Mouse (Mus musculus) hindbrain, embryonic 16.5 days (tissue): ENCODE data around the gene Pdhx. TPM values are rescaled to one million over a fixed set of nuclear protein-coding genes. Genes with fewer than 3 reads are reported as not detected.
A peak's percentile ranks its signal among the peaks of the same experiment; 100 is the strongest.

Experiments
- ATAC-seq: fragments of 200-750 bp; cut with Nextera tagmentation; 2 replicates; pipeline ENCODE4 v1.8.0; 2017; ENCODE audit warnings: moderate TSS enrichment, moderate library complexity
- H3K27ac ChIP-seq: fragments of 300-500 bp; sonication (generic); 2 replicates; pipeline ENCODE4 v1.5.1; 2014; ENCODE audit warnings: low read depth, mild to moderate bottlenecking, control low read depth, low read length, moderate library complexity
- H3K27me3 ChIP-seq: fragments of 300-500 bp; sonication (generic); replicated peaks from 2 replicates; pipeline ENCODE4 v1.6.1; 2014; ENCODE audit warnings: low read length; ENCODE audit not compliant: control insufficient read depth, insufficient read depth
- H3K36me3 ChIP-seq: fragments of 300-500 bp; sonication (generic); 2 replicates; pipeline ENCODE4 v1.6.1; 2014; ENCODE audit warnings: mild to moderate bottlenecking, low read length, moderate library complexity, mixed read lengths; ENCODE audit not compliant: control insufficient read depth, insufficient read depth
- H3K4me1 ChIP-seq: fragments of 300-500 bp; sonication (generic); 2 replicates; pipeline ENCODE4 v1.6.1; 2014; ENCODE audit warnings: low read depth, low read length; ENCODE audit not compliant: control insufficient read depth, insufficient read depth
- H3K4me2 ChIP-seq: fragments of 300-500 bp; sonication (generic); 2 replicates; pipeline ENCODE4 v1.6.1; 2014; ENCODE audit warnings: mild to moderate bottlenecking, low read length, control low read depth, moderate library complexity
- H3K4me3 ChIP-seq: fragments of 300-500 bp; sonication (generic); 2 replicates; pipeline ENCODE4 v1.5.1; 2014; ENCODE audit warnings: mild to moderate bottlenecking, low read length, control low read depth, moderate library complexity
- H3K9ac ChIP-seq: fragments of 300-500 bp; sonication (generic); 2 replicates; pipeline ENCODE4 v1.6.1; 2014; ENCODE audit warnings: low read depth, mild to moderate bottlenecking, control low read depth, low read length, moderate library complexity
- H3K9me3 ChIP-seq: fragments of 300-500 bp; sonication (generic); 2 replicates; pipeline ENCODE4 v1.6.1; 2014; ENCODE audit warnings: mild to moderate bottlenecking, low read length, moderate library complexity; ENCODE audit not compliant: control insufficient read depth
- WGBS: fragments of 180-500 bp; shearing (Covaris S2); extraction: QIAGEN DNeasy Blood & Tissue Kit; methylation state at CpG from one replicate; pipeline ENCODE4 v1.1.7; 2014; 5-methylcytosine and 5-hydroxymethylcytosine counted together
- polyA plus RNA-seq: library from polyadenylated mRNA; unstranded; fragments of >200 nt; fragmentation: Nextera tagmentation; extraction: Ambion mirVana; gene quantifications from 2 replicates; pipeline ENCODE4 v1.2.1, GENCODE M21; 2015

Gene Pdhx
- polyA plus RNA-seq, 1 experiment from 2014 or later: 78.3 TPM

DNA sequence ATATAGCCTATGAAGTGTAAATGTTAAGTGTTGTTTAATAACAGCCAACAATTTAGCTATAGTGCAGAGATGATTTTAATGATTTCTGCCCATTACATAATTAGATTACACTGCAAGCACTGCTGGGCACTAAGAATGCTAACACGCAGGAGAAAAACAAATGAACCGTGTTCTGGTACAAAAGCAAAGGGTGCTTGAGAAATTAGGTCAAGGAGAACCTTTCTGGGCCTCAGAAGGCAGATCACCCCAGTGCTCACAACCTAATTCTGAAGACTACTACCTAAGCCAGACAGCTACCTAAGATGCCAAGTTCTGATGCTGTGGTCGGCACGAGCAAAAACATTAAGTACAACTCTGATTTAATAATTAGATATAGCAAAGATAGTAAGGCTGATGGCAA is 35.5 kb downstream of the Pdhx start:
- H3K27ac ChIP-seq: no peak overlapping the region
- no peak overlapping the region for H3K9ac ChIP-seq
- WGBS: 70% methylated on average over 4 of the region's 4 CpGs
- no peaks in the 10 kb centered on the region for H3K27me3 ChIP-seq
- H3K36me3 ChIP-seq: peaks cover 2% of the 10 kb centered on the region; the same call in 1 of the 2 replicates
- H3K4me2 ChIP-seq: no peak overlapping the region
- no peak overlapping the region for H3K4me3 ChIP-seq
- no peak for ATAC-seq
- no peaks in the 10 kb centered on the region for H3K9me3 ChIP-seq
- no peaks in the 10 kb centered on the region for H3K4me1 ChIP-seq

DNA sequence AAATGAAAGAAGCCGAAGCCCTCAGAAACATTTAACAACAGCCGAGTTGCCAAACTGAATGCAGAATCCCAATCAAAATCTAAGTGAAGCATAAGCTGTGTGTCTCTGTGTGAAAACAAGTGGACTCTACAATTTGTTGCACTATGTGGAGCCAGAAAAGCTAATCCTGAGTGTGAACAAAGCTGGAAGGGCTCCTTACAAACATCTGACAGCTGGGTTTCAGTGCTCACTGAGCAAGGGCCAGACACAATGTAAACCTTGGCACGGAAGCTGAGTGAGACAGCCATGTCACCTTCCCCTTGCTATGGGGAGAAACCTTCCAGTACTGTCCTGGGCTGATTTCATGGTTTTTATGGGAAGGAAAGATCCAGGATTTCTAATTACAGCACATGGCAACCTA is 50.6 kb downstream of the Pdhx start:
- ATAC-seq: peak; percentile 44; the same call in 1 of the 2 replicates
- 62% methylated on average over 3 of the region's 3 CpGs for WGBS
- Histone ChIP-seq H3K4me2 (no peak overlapping the region), H3K9ac (no peak overlapping the region), H3K36me3 (peaks cover 2% of the 10 kb centered on the region), H3K4me1 (0 out of 2 replicates have a peak, but pooled peaks cover 2% of the 10 kb centered on the region), H3K27ac (no peak overlapping the region), H3K4me3 (no peak overlapping the region), H3K9me3 (no peaks in the 10 kb centered on the region), H3K27me3 (no peaks in the 10 kb centered on the region)

DNA sequence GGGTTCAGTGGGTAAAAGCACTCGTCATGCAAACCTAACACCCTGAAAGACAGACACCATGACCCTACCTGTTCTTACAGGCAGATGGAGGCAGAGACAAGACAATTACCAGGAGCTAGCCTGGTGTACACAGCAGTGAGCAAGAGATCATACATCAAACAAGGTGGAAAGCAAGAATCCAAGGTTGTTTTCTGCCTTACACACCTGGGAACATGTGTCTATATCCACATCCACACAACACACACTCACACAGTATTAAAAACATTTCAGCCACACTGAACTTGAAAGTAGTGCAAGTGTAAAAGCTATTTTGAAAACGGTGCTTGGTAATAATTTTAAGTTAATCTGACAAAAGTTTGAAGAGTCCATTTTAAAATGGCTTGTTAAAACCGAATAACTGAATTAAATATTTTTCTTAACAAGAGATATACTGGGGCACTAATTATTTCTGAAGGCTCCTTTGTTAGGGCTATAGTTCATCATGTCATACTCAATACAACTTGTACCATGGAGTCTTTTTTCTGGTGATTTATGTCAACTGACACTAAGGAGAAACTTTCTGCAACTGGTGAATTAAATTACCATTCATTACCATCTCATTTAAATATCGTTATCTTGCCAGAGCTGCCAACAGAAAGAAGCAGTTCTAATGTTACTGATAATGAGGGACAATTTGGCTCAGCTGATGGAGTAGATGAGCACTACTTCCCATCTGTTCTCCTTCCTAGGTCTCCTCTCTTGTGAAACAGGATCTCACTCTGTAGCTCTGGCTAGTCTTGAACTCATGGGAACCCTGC is 52.9 kb downstream of the Pdhx start:
- H3K4me1 ChIP-seq: 0 out of 2 replicates have a peak, but pooled peaks cover 2% of the 10 kb centered on the region
- peak; percentile 49; the same call in 1 of the 2 replicates for ATAC-seq
- no peak overlapping the region for H3K4me2 ChIP-seq
- H3K27ac ChIP-seq: no peak overlapping the region
- no peaks in the 10 kb centered on the region; the same call in 1 of the 2 replicates for H3K36me3 ChIP-seq
- H3K4me3 ChIP-seq: no peak overlapping the region
- H3K9ac ChIP-seq: no peak overlapping the region
- no peaks in the 10 kb centered on the region for H3K27me3 ChIP-seq
- WGBS: 38% methylated on average over 4 of the region's 4 CpGs
- no peaks in the 10 kb centered on the region for H3K9me3 ChIP-seq

DNA sequence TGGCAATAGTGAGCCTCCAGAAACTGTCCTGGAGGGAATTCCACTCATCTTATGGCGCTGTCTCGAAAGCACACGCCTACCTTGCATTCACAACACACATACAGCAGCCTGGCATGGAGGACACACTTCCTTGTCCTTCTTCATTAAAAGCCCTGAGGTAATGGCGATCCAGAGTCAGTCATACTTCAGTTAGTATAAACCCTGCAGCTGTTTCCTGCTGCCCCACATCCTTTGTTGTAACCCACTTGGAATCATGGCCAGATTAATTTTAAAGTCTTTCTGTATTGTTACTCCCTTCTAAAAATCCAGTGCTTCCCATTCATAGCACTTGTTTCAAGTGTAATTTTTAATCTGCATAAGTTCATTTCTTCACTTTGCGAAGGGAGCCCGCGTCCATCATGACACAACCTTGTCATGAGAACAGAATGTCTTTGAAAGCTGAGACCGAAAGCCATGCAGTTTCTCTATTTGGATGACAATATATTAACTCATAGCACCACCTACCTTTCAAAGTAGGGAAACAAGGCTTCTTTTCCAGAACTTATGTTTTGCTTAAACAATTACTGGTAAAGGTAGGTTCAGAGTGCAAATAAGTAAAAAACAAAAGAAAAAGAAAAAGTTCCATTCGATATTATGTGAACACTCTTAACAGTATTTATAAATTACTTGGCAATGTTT is 54.4 kb downstream of the Pdhx start:
- 0 out of 2 replicates have a peak, but pooled peaks cover 2% of the 10 kb centered on the region for H3K4me1 ChIP-seq
- no peak overlapping the region for H3K4me3 ChIP-seq
- ATAC-seq: no peak
- no peak overlapping the region for H3K4me2 ChIP-seq
- H3K27me3 ChIP-seq: no peaks in the 10 kb centered on the region
- no peak overlapping the region for H3K27ac ChIP-seq
- no peak overlapping the region for H3K9ac ChIP-seq
- no peaks in the 10 kb centered on the region for H3K9me3 ChIP-seq
- no peaks in the 10 kb centered on the region; the same call in 1 of the 2 replicates for H3K36me3 ChIP-seq
- 66% methylated on average over 9 of the region's 9 CpGs for WGBS

DNA sequence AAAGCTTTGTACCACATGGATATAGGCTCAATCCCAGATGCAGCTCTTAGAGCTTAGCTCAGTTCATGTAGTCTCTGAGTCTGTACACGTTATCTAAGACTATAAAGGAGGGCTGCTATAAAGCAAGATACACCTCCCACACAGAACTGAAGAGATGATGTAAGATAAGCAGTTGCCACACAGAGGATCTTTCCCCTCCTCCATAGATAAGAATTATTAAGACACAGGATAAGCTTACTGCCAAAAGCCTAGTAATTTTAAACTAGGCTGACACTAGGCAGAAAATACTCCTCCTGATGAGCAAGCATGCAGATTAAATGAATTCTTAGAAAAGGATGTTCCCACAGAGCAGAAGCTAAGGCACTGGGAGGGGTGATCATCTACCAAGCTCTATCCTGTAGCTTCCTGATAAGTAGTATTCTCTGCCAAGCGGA is 55.9 kb downstream of the Pdhx start:
- WGBS: 91% methylated on average over 2 of the region's 2 CpGs
- no peaks in the 10 kb centered on the region for H3K27me3 ChIP-seq
- H3K4me1 ChIP-seq: 0 out of 2 replicates have a peak, but pooled peaks cover 2% of the 10 kb centered on the region
- H3K4me2 ChIP-seq: no peak overlapping the region
- no peak overlapping the region for H3K4me3 ChIP-seq
- no peak for ATAC-seq
- H3K9me3 ChIP-seq: no peaks in the 10 kb centered on the region
- no peaks in the 10 kb centered on the region; the same call in 1 of the 2 replicates for H3K36me3 ChIP-seq
- H3K9ac ChIP-seq: no peak overlapping the region
- no peak overlapping the region for H3K27ac ChIP-seq

DNA sequence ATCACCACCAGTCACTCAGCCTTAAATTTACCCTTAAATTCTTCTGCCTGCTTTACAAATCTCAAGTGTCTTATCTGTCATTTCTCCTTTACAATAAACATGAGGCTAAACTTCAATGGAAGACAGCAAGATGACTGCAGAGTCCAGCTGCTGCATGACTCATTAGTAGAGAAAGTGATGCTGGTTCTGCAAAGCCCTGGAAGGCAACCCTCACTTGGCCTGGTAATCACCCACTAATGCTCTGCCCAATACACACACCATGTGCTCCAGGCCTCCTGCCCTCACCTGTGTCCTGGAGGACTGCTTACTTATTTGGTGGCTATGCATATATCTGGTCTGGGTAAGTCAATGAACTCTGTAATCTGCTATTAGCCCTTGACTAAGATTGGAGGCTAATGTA is 57.2 kb downstream of the Pdhx start:
- no peak overlapping the region for H3K4me3 ChIP-seq
- H3K9me3 ChIP-seq: no peaks in the 10 kb centered on the region
- no peak for ATAC-seq
- no peaks in the 10 kb centered on the region for H3K27me3 ChIP-seq
- H3K4me2 ChIP-seq: no peak overlapping the region
- no peaks in the 10 kb centered on the region for H3K36me3 ChIP-seq
- no peak overlapping the region for H3K9ac ChIP-seq
- no peak overlapping the region for H3K27ac ChIP-seq
- H3K4me1 ChIP-seq: 0 out of 2 replicates have a peak, but pooled peaks cover 2% of the 10 kb centered on the region

DNA sequence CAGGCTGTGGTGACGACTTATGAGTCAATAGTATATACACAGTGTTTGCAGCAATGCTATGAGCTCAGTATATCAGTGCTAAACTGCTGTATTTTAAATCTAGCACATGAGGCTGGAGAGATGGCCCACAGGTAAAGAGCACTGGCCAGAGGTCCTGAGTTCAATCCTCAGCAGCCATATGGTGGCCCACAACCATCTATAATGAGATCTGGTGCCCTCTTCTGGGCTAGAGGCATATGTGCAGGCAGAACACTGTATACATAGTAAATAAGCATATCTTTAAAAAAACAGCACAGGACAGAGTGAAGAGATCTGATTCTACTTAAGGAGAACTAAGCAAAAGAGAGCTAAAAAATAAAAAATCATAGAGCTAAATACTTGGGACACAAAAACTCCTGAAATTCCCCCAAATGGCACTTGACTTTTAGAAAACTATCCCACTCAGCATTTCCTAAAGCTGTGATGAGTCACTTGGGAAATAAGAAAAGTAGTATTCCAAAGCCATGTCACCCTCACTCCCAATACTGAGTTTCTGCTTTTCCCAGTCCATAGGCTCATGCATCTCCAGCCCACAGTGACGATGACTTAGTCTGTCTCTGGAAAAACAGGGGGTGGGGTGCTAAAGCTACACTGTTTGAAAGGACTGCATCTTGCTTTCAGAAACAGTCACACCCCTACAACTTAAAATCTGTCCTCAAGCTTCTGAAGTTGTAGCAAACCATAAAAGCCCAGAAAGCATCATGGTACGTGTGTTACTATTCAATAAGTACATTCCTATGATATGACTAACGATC is 60.3 kb downstream of the Pdhx start:
- Histone ChIP-seq H3K27me3 (no peaks in the 10 kb centered on the region), H3K4me3 (no peak overlapping the region), H3K9me3 (no peaks in the 10 kb centered on the region), H3K27ac (no peak overlapping the region), H3K9ac (no peak overlapping the region), H3K4me1 (no peaks in the 10 kb centered on the region), H3K4me2 (no peak overlapping the region), H3K36me3 (no peaks in the 10 kb centered on the region)
- WGBS: 91% methylated on average over 4 of the region's 4 CpGs
- no peak for ATAC-seq

DNA sequence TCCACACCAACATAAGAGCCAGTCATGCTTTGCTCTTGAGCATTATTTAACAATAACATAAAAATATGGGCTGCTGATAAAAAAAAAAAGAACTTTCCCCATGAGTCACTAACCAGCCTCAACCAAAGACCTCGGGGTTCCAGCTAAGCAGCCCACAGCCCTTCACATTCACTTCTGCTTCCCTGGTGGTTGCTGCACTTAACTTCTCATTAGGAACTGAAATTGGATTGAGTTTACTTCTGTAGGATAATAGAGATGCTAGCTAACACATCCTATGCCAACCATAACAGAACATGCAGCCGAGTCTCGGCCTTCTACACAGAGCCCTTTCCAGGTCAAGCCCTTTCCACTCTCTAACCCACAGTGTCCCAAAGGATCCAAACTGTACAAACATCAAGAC is 65.1 kb downstream of the Pdhx start:
- Histone ChIP-seq H3K4me3 (no peak overlapping the region), H3K27me3 (no peaks in the 10 kb centered on the region), H3K9me3 (no peaks in the 10 kb centered on the region), H3K4me1 (no peaks in the 10 kb centered on the region), H3K36me3 (no peaks in the 10 kb centered on the region), H3K27ac (no peak overlapping the region), H3K9ac (no peak overlapping the region), H3K4me2 (no peak overlapping the region)
- ATAC-seq: no peak
- WGBS: 91% methylated on average over 3 of the region's 3 CpGs

DNA sequence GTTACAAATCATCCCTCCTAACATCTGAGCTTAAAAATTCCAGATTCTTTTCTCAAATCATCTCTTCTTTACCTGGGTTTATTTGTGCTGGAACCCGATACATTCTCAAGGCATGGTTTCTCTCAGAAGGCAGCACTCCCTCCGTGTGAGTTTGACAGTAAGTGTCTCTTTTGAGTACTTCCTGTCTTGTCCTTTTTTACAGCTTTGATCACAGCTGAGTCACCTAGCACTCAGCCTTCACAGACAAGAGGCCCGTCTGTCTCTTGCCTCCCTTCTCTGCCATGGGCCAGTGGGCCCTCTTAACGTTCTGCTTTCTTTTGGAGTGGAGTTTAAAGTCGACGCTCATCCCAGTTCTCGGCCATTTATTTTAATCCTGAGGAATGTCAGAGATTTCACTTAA is 68.7 kb downstream of the Pdhx start:
- WGBS: 72% methylated on average over 7 of the region's 7 CpGs
- no peak overlapping the region for H3K4me3 ChIP-seq

More for the DNA sequence above, 68.7 kb downstream of the Pdhx start:
- no peaks in the 10 kb centered on the region for H3K9me3 ChIP-seq
- no peaks in the 10 kb centered on the region for H3K4me1 ChIP-seq
- no peak overlapping the region for H3K27ac ChIP-seq
- ATAC-seq: no peak
- H3K9ac ChIP-seq: no peak overlapping the region
- H3K36me3 ChIP-seq: no peaks in the 10 kb centered on the region
- no peak overlapping the region for H3K4me2 ChIP-seq
- no peaks in the 10 kb centered on the region for H3K27me3 ChIP-seq
